Mouse (Mus musculus) heart, adult 18-20 months (tissue): ENCODE measurements around the gene Dmp1. TPM values are rescaled to one million over a fixed set of nuclear protein-coding genes. Genes with fewer than 3 reads are reported as not detected.

Experiments
- DNase-seq, 2 experiments: peaks; one replicate each; pipeline ENCODE4 v3.0.0; 2021 to 2022; ENCODE audit warnings: mixed read lengths in 1 of 2
- long read RNA-seq, 2 experiments: library from polyadenylated mRNA; stranded (forward); transcript quantifications; one replicate each; pipeline ENCODE4 v2.0.0; 2021
- total RNA-seq, 2 experiments: library from RNA; stranded (reverse); gene quantifications; 2 replicates each; pipeline ENCODE4 v1.2.3; 2021

The Dmp1 gene
- not detected for total RNA-seq
- long read RNA-seq, experiment 1, result 0 reads
- long read RNA-seq, experiment 2, result 0 reads

DNA sequence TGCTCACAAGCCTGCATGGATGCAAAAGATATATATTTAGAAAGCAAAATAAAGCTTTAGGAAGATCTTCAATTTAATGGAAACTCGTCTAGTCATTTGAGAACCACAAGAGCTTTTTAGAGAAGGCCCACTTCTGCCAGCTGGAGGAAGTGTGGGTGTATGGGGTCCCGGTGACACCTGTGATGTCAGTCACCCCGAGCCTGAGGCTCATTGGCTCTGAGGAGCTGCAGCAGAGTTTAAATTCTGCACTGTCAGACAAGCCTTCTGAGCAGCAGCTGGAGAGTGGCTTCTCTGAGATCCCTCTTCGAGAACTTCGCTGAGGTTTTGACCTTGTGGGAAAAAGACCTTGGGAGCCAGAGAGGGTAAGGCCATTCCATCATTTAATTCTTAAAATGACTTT lies at the start of gene Dmp1:
Gene Dmp1 (plus strand): TSS at position 263 of the 400 bp plus-strand sequence.
- no peak for DNase-seq

DNA sequence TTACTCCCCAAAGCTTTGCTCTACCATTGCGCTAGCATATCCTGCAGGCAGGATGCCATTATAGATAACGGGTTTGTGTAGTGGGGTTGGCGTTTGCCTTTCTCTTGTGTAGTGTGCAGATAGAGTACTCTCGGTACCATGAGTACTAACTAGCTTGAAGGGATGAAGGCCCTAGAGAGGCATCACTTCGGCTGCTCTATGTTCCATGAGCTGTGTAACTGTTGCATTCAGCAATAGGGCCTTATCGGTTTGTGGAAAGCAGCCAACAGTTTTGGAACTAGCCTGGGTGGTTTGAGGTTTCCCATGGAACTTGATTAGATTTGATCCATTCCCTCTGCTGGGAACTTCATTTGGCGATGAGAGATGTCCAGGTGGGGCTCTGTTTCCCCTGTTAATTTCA lies 44.7 kb upstream of the Dmp1 start:
- peak; percentile 24 to 25 for DNase-seq

DNA sequence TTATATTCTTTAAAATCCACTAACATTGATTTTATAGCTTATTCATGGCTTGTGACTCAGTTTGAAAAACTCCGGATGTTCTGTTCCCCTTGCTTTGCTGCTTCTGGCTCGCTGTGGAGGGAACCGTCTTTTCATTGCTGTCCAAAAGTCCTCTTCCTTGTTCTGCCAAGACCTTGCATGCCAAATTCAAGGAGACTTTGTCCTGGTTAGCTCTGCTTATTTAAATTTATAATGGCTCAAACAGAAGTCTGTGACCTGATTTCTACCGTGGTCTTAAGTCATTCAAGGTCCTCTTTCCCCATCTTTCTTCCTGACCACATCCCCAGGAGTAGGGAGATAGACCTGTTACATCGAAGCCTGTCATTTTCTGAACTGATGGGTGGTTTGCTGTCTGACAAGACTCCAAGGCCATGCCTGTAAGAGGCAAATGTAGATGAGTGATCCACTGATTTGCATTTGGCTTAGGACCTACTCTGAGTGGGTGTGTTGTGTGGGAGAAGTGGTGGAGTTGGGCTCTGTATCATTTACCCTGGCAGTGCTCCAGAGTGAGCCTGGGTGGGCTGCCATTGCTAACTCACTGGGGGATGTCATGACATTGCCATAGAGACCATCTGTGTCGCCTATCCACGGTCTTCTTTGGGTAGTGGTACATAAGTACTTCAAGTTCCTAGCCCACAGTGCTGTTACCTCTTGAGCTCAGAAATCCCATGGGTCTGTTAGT lies 43.9 kb upstream of the Dmp1 start:
- peak; percentile 12 to 55 for DNase-seq

DNA sequence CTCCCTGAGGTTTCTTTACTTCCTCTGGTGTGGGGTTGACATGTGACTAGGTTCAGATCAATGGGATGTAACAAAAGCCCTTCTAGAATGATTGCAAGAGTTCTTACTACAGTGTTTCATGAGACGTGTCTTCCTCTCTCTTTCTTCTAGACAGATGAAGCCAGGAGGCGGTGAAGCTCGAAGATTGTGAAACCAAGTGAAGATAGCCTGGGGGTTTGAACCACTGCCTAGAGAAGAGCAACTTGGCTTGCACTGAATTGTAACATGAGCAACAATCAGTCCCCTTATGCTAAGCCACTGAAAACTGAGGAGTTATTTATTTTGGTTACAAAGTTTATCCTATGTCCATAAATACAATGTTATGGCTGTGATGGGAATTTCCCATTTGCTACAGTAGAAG lies 41.8 kb upstream of the Dmp1 start:
- DNase-seq, result no peak

DNA sequence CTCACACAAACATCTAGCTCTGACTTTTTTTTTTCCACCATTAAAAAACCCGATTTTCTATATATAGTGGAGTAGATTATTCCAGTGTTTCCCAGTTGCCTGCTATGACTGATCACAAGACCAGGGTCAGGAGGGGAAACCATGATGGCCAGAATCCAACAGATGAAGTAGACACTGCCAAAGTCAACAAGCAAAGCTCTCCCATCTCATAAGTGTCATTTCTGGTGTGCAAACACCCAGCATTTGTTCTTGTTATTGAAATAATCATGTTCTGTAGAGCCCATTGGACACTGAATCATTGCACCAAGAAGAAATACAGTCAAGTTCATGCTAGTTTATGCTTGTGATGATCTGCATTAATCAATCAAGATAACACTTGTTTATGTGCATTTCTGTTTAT lies 41.0 kb upstream of the Dmp1 start:
- peak; percentile 77 to 82 for DNase-seq

DNA sequence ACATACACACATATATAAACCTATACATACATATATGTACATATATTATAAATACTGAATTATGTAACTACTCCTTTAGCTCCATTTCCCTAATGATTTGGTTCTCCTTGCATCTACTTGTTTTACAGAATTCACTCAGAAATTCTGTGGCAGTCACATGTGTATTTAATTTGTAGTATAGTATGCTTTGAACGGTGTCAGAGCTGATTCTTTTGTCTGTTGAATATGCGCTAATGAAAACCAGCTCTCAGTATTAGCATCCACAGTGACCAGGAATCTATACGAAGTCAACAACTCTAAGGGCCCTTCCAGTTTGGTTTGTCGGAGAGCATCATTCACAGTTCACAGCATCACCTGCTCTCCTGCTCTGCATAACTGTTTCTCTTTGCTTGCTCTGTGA lies 38.9 kb upstream of the Dmp1 start:
- DNase-seq, result no peak

DNA sequence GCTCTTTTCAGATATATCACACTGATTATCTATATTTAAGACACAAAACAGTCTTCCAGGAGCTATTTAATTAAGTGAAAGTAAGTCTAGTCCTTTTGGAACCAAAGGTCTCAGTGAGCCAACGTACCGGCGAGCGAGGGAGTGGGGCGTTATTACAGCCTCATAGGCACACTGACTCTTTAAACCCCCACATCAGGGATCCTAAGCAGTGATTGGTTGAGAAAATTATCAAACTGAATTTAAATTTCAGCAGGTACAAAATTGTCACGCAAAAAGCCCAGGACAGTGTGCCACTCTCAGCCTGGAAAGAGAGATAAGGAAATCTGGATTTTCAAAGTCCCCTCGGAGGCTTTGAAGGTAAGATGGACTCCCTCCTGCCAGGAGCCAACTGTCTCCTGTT lies 32.0 kb upstream of the Dmp1 start, which contains the start of gene Dspp:
Gene Dspp (plus strand): TSS at position 301 of the 400 bp plus-strand sequence.
- DNase-seq, result no peak

DNA sequence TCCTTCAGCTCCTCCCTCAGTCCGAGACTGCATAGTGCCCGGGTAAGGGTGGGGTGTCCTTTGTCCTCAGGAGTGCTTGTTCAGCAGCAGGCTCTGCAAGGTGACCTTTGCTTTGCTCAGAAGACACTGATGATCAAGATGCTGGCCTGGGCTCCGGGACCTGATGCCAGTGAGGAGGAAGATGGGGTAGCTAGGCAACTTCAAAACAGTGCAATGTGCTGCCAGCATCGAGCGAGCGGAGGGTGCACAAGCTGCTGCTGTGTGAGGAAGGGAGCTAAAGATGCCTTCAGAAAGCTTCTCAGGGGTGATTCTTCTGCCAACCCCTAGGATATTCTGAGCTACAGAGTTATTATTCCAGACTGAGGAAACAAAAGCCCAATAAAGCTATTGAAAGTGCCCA lies 29.3 kb upstream of the Dmp1 start:
- DNase-seq, result no peak

DNA sequence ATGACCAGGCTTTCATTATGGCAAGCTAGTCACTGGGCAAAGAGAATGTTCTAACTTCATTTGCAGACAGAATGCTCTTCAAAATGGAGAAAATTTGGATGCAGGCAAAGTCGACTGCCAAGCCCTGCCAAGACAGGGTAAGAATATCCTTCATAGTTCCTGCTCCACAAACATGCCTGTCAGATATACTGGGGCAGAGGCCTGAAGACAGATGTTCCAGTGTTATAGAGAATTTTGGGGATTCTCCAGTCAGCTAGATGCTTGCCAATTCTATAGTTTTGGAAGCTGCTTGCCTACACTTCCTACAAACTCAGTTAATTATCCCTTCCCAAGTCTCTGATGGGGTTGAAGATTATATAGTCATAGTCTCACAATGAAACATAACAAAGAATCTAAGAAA lies 18.7 kb upstream of the Dmp1 start:
- no peak for DNase-seq

DNA sequence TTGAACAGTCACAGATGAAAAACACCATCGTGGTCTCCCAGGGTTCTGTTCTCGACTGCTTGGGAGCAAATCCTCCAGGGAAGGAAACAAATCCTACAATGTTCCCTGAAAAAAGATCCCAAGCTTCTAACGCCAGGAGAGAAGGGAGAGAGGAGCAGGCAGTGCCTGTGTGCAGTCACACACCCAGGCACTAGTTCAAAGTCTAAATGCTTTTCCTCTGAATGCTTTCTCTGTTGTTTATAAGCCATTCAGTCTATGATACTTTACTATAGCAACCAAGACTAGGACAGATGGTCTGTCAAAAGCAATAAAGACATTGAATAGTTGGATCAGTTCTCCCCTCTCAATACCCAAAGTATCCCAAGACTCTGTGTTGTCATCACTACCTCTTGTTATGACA lies 15.1 kb upstream of the Dmp1 start:
- no peak for DNase-seq

DNA sequence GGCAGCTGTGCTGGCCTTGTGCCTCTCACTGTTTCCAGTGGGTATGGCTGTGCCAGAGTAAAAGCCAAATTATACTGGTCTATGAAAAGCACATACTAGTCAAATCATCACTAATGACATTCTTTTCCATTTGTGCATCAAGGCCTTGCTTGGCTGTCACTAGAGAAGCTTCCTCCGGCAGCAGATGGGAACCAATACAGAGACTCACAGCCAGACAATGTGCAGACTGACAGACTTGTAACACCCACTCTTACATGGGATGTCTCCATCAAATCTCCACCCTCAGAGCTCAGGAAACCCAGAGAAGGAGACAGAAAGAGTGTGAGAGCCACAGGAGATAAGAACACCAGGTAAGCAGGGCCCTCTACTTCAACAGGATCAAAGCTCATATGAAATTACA lies 7.3 kb upstream of the Dmp1 start:
- no peak for DNase-seq

DNA sequence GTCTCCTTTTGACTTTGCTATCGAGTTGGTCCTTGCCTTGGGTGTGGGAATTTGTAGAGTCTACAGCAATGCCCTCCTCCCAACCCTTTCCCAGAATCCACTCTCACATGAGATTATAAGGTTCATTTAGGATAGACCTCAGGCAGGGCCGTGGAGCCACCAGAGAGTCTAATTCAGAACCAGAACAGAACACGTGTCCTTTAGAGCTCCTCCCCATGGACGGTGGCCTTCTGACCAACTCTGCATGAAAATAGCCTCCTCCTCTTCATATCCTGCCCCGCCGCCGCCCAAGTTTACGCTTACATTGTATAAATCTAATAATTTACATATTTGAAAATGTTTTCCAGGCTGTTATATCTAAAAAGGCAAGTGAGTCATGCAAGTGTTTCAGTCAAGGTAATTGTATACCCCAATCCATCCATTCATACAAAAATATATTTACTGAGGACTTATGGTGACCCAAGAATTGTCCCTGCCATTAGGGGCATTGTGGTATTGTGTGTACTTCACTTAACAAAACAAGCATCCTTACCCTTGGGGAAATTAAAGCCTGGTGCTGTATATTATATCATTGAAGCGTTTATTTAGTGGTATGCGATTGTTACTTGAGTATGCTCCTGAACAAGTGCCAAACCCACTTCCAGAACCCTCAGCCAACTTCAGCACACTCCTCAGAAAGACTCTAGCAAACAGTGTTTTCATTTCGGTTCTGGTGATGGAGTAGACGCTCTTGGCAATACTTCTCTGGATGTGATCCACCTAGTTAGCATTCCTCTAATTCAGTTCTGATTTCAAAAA lies 1.1 kb upstream of the Dmp1 start:
- DNase-seq, result no peak

DNA sequence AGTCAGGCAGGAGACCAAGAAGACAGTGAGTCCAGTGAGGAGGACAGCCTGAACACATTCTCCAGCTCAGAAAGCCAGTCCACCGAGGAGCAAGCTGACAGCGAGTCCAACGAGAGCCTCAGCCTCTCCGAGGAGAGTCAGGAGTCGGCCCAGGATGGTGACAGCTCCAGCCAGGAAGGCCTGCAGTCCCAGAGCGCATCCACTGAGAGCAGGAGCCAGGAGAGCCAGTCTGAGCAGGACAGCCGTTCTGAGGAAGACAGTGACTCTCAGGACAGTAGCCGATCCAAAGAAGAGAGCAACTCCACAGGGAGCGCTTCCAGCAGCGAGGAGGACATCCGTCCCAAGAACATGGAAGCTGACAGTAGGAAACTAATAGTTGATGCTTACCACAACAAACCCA lies 10.1 kb downstream of the Dmp1 start:
- peak in 1 of 2 experiments; percentile 19 for DNase-seq

DNA sequence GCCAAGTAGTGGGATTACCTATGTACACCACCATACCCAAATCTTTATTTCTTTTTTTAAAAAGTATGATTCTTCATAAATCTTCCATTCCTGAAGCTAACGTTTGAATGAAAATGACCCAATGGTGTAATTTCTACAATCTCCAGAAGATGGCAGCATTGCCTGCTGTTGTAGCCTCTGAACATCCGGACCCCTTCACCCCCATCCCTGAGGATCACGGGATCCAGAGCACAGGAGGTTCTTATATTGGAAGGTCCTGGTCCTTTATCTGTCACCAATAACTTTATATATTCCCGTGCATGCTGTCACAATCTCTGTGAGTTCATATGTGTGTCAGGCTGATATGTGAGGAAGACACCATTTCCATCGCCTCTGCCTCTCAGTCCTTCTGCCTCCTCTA lies 16.5 kb downstream of the Dmp1 start:
- peak in 1 of 2 experiments; percentile 65 for DNase-seq

DNA sequence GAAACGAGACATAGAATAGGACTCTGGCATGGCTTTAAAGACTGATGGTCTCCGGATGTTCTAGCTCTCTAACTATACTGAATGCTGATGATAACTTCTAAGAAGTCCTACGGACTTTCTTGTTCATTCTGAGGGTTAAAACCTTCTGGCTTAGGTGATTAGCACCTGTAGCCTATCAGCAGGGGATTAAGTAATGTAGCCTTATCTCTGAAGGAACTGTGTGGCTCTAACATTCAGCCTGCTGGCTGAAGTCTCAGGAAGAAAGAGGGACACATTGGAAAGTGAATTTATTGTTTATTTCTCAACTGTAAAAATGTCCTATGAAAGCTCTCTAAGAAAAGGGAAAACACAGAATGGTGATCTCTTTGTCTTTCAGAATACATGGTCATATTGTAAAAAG lies 21.9 kb downstream of the Dmp1 start:
- DNase-seq, result no peak

DNA sequence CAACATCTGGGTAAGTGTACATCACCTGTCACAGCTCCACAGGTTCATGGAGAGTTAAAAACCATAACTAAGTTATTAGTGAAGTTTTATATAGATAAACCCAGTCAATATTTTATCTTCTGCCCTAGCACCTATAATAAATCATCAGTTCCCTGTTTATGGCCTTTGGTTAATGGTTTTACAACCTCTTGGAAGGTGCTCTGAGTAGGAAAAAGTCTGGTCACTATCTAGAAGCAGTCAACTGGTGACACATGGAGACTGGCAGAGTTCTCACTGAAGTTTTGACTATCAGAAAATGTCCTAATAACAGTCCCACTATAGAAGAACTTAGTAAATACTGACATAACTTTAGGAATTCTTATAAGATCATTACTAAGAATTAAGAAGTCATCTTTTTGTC lies 22.3 kb downstream of the Dmp1 start:
- no peak for DNase-seq

DNA sequence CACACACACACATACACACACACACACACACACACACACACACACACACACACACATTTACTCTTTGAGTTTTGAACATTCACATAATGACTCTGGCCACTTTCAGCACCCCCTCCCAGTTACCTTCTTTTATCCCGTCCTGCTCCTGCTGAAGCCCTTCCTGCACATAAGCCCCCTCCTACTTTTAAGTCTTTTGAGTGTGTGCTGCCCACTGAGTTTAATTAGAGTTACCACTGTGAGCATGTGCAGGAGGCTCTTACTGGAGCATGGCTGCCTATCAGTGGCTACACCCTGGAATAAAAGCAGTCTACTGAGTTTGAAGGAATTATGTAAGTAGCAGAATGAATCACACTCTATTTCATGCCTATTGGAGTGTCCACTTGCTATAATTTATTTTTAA lies 26.1 kb downstream of the Dmp1 start:
- no peak for DNase-seq

DNA sequence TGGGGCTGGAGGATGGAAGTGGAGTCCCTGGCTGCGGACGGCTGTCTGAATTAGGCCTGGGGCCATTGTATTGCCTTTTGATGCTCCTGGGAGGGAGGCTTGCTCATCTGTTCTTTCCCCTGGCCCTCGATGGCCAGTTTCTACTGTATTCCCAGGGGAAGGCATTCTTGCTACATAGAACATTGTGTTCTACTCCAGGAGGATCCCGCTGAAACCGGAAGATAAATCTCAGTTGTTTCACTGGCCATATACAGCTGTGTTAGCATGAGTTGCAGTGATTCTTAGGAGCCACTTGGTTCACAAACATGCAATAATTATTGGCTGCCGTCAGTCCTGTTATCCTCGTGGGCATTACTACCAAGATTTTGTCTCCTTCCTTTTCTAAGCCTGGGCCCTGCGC lies 34.3 kb downstream of the Dmp1 start:
- DNase-seq, result peak; percentile 42 to 80

DNA sequence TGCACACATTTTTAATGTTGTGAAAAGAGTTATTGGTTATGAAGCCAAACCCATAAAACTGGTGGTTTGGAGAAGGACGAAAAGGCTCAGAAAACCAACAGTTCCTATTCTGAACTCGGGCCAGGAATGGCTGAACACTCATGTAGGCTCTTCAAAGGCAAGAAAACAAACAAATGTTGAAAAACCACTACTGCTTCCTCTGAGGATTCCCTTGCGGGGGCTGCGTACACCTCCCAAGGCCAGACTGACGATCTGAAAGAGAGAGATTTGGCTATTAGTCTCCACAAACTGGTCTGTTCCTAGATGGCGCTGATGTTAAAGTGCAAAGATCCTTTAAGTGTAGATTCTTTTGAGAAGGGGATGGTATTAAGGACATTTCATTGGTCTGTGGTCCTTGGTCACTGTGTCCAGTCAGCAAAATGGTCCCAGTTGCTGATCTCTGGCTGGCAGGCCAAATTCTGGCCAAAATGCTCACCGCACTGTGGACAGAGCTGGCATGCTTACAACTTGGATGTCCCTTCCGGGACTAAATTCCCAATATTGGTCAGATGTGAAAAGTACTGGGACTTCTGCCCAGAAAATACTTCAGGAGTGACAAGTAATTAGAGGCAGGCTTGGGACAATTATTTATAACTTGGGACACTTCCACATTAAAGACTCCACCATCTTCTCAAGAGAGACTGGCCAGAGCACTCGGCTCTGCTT lies 37.4 kb downstream of the Dmp1 start:
- DNase-seq, result peak; percentile 70 to 86

DNA sequence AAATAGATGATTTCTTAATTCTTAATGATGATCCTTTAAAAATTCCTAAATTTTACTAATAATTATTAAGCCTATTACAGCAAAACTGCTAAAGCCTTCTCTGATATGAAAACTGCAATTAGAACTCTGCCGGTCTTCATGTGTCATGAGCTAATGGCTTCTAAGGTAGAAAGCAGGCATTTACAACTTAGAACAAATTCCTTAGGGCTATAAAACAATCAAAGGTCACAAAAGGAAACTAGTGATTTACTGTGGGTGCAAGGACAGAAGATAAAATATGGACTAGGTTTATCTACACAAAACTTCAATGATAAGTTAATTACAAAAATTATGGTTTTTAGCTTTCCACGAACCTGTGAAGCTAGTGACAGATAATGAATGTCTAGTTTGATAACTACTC lies 41.8 kb downstream of the Dmp1 start:
- no peak for DNase-seq

DNA sequence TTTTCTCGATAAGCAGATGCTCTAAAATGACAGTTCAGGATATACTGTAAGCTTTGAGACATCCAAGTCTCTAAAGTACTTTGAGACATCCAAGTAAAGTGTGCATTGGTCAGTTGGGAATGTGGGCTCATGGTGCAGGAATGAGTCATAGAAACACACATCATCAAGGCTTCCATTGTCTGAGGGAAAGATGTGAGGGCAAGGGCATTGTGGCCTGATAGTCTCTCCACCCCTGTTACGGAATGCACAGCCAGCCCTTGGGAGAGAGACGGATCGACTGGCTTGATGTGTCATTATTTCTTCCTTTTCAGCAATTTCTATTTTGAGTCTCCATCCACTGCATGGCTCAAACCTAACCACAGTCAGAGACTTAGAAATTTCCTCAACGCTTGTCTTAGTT lies 49.4 kb downstream of the Dmp1 start:
- no peak for DNase-seq

DNA sequence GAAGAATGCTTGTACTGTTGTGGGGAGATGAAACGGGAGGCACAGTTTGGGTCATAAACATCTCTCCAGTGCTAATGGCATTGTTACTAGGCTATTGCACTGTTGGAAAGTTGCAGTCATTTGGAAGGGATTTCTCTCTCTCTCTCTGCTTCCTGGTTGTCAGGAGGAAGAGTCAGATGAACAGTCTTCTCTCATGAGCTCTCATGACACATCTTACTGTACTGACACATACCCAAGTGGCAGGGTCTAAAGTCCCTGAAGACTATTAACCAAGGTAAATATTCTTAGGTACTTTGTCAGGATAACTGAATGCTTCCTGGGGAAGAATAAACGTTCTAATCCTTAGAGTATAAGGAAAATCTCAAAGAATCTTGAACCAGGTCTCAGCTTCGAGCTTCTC lies 54.2 kb downstream of the Dmp1 start:
- no peak for DNase-seq

DNA sequence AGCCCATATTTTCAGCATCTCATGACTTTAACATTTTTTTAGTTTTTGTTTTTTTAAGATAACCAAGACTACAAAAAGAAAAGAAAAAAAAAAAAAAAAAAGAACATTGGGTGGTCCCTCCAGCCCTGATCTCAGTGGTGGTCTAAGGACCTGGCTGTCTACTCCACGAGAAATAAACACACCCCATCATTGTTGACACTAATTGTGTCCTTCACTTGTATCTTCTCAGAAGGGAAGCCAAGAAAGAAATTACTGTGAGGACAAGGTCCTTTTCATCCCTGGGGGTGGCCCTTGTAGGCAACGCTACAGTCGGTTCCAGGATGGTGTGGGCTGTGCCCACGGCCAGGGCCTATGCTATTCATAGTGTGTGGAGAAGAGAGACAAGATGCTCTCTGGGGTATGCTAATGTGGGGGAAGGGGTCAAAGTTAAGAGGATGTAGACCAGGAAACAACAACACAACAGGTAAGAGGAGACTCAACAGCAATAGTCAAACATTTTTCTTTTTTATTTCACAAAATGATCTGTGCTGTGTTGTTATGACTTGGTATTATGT lies 59.6 kb downstream of the Dmp1 start:
- DNase-seq, result no peak
